Mouse (Mus musculus): Measurements from ENCODE around the gene Olfr99. TPM values are rescaled to one million over a fixed set of nuclear protein-coding genes. Genes with fewer than 3 reads are reported as not detected.

The Olfr99 gene
- polyA plus RNA-seq (2012; rRNA removed) = not detected in 2 replicates

- Histone ChIP-seq H3K27me3 (ENCODE audit: control insufficient read depth, insufficient read depth, low read length) (no peaks in the 10 kb centered on the region), H3K4me3 (ENCODE audit: control insufficient read depth, low read depth, low read length) (no peak within 1 kb of the TSS), H3K4me1 (ENCODE audit: control insufficient read depth, insufficient read depth, low read length) (no peaks in the 10 kb centered on the region), H3K27ac (ENCODE audit: control insufficient read depth, insufficient read depth, low read depth, low read length) (no peak within 1 kb of the TSS), H3K36me3 (ENCODE audit: control insufficient read depth, insufficient read depth, low read length) (no peaks in the 10 kb centered on the region)
- no peak for TF ChIP-seq POLR2A (IDR thresholded peaks at IDR 0.05; ENCODE audit: control insufficient read depth, low read depth, low read length)
- no peak for TF ChIP-seq CTCF (IDR thresholded peaks at IDR 0.05; ENCODE audit: control insufficient read depth, insufficient read depth, insufficient replicate concordance, low read depth, low read length)
These were observed at the start of gene Olfr99 for GRCm38 (mm10) chr17:37283360-37283759. Olfr99 (minus strand) TSS chr17:37283460.

GRCm38 (mm10) chr17:37316954-37317353 is 33.7 kb upstream of the Olfr99 start, which contains the start of gene Olfr102:
Olfr102 (minus strand) TSS chr17:37317054.
- TF ChIP-seq POLR2A (IDR thresholded peaks at IDR 0.05; ENCODE audit: control insufficient read depth, low read depth, low read length) = no peak
- TF ChIP-seq CTCF (IDR thresholded peaks at IDR 0.05; ENCODE audit: control insufficient read depth, insufficient read depth, insufficient replicate concordance, low read depth, low read length) = no peak
- Histone ChIP-seq H3K4me3 (ENCODE audit: control insufficient read depth, low read depth, low read length) (no peak within 1 kb of the TSS), H3K27me3 (ENCODE audit: control insufficient read depth, insufficient read depth, low read length) (no peaks in the 10 kb centered on the region), H3K4me1 (ENCODE audit: control insufficient read depth, insufficient read depth, low read length) (no peaks in the 10 kb centered on the region), H3K36me3 (ENCODE audit: control insufficient read depth, insufficient read depth, low read length) (no peaks in the 10 kb centered on the region), H3K27ac (ENCODE audit: control insufficient read depth, insufficient read depth, low read depth, low read length) (no peak within 1 kb of the TSS)

- no peak for TF ChIP-seq CTCF (IDR thresholded peaks at IDR 0.05; ENCODE audit: control insufficient read depth, insufficient read depth, insufficient replicate concordance, low read depth, low read length)
- no peak for TF ChIP-seq POLR2A (IDR thresholded peaks at IDR 0.05; ENCODE audit: control insufficient read depth, low read depth, low read length)
- no peaks in the 10 kb centered on the region for H3K27me3 ChIP-seq (ENCODE audit: control insufficient read depth, insufficient read depth, low read length)
These were observed 27.0 kb upstream of the Olfr99 start for GRCm38 (mm10) chr17:37310146-37310699.

GRCm38 (mm10) chr17:37308483-37308882 is 25.2 kb upstream of the Olfr99 start:
- no peak overlapping the region for H3K27ac ChIP-seq (ENCODE audit: control insufficient read depth, insufficient read depth, low read depth, low read length)
- TF ChIP-seq CTCF (IDR thresholded peaks at IDR 0.05; ENCODE audit: control insufficient read depth, insufficient read depth, insufficient replicate concordance, low read depth, low read length) = no peak
- no peak for TF ChIP-seq POLR2A (IDR thresholded peaks at IDR 0.05; ENCODE audit: control insufficient read depth, low read depth, low read length)
- H3K4me1 ChIP-seq (ENCODE audit: control insufficient read depth, insufficient read depth, low read length) = no peaks in the 10 kb centered on the region
- no peak overlapping the region for H3K4me3 ChIP-seq (ENCODE audit: control insufficient read depth, low read depth, low read length)
- H3K36me3 ChIP-seq (ENCODE audit: control insufficient read depth, insufficient read depth, low read length) = no peaks in the 10 kb centered on the region
- no peaks in the 10 kb centered on the region for H3K27me3 ChIP-seq (ENCODE audit: control insufficient read depth, insufficient read depth, low read length)

More at GRCm38 (mm10) chr17:37310146-37310699, 27.0 kb upstream of the Olfr99 start:
- Histone ChIP-seq H3K27ac (ENCODE audit: control insufficient read depth, insufficient read depth, low read depth, low read length) (no peak overlapping the region), H3K4me3 (ENCODE audit: control insufficient read depth, low read depth, low read length) (no peak overlapping the region), H3K36me3 (ENCODE audit: control insufficient read depth, insufficient read depth, low read length) (no peaks in the 10 kb centered on the region), H3K4me1 (ENCODE audit: control insufficient read depth, insufficient read depth, low read length) (no peaks in the 10 kb centered on the region)

- H3K4me1 ChIP-seq (ENCODE audit: control insufficient read depth, insufficient read depth, low read length) = no peaks in the 10 kb centered on the region
- H3K27ac ChIP-seq (ENCODE audit: control insufficient read depth, insufficient read depth, low read depth, low read length) = no peak within 1 kb of the TSS
- H3K27me3 ChIP-seq (ENCODE audit: control insufficient read depth, insufficient read depth, low read length) = no peaks in the 10 kb centered on the region
These were observed 21.0 kb upstream of the Olfr99 start, which contains the start of gene Olfr101 for GRCm38 (mm10) chr17:37304213-37304612. Olfr101 (minus strand) TSS chr17:37304313.

GRCm38 (mm10) chr17:37280331-37280730 is 2.9 kb downstream of the Olfr99 start:
- H3K4me1 ChIP-seq (ENCODE audit: control insufficient read depth, insufficient read depth, low read length) = no peaks in the 10 kb centered on the region
- no peak overlapping the region for H3K27ac ChIP-seq (ENCODE audit: control insufficient read depth, insufficient read depth, low read depth, low read length)
- H3K27me3 ChIP-seq (ENCODE audit: control insufficient read depth, insufficient read depth, low read length) = no peaks in the 10 kb centered on the region
- no peaks in the 10 kb centered on the region for H3K36me3 ChIP-seq (ENCODE audit: control insufficient read depth, insufficient read depth, low read length)
- no peak for TF ChIP-seq CTCF (IDR thresholded peaks at IDR 0.05; ENCODE audit: control insufficient read depth, insufficient read depth, insufficient replicate concordance, low read depth, low read length)
- no peak for TF ChIP-seq POLR2A (IDR thresholded peaks at IDR 0.05; ENCODE audit: control insufficient read depth, low read depth, low read length)
- no peak overlapping the region for H3K4me3 ChIP-seq (ENCODE audit: control insufficient read depth, low read depth, low read length)

More at GRCm38 (mm10) chr17:37304213-37304612, 21.0 kb upstream of the Olfr99 start, which contains the start of gene Olfr101:
- TF ChIP-seq CTCF (IDR thresholded peaks at IDR 0.05; ENCODE audit: control insufficient read depth, insufficient read depth, insufficient replicate concordance, low read depth, low read length) = no peak
- TF ChIP-seq POLR2A (IDR thresholded peaks at IDR 0.05; ENCODE audit: control insufficient read depth, low read depth, low read length) = no peak
- no peaks in the 10 kb centered on the region for H3K36me3 ChIP-seq (ENCODE audit: control insufficient read depth, insufficient read depth, low read length)
- no peak within 1 kb of the TSS for H3K4me3 ChIP-seq (ENCODE audit: control insufficient read depth, low read depth, low read length)

GRCm38 (mm10) chr17:37276573-37276972 is 6.7 kb downstream of the Olfr99 start:
- H3K4me1 ChIP-seq (ENCODE audit: control insufficient read depth, insufficient read depth, low read length) = no peaks in the 10 kb centered on the region
- TF ChIP-seq POLR2A (IDR thresholded peaks at IDR 0.05; ENCODE audit: control insufficient read depth, low read depth, low read length) (no peak), CTCF (IDR thresholded peaks at IDR 0.05; ENCODE audit: control insufficient read depth, insufficient read depth, insufficient replicate concordance, low read depth, low read length) (no peak)
- H3K27me3 ChIP-seq (ENCODE audit: control insufficient read depth, insufficient read depth, low read length) = no peaks in the 10 kb centered on the region
- no peak overlapping the region for H3K4me3 ChIP-seq (ENCODE audit: control insufficient read depth, low read depth, low read length)
- no peak overlapping the region for H3K27ac ChIP-seq (ENCODE audit: control insufficient read depth, insufficient read depth, low read depth, low read length)
- H3K36me3 ChIP-seq (ENCODE audit: control insufficient read depth, insufficient read depth, low read length) = no peaks in the 10 kb centered on the region

Measured in testis, adult 2 months (tissue).